Mouse (Mus musculus) adrenal gland (tissue): ENCODE results near the gene Patl2.
"Not testable (repeated sequence)": the region's sequence is repeated elsewhere in the genome, so short reads cannot be mapped to it uniquely, and the experiment has no call there.

Source experiments
- intact Hi-C: fragments of 180-260 bp; cut with DNase I; formaldehyde crosslinking; loops from one replicate; pipeline ENCODE4 v1.15.1; 2025
- long read RNA-seq, 2 experiments: library from polyadenylated mRNA; unstranded; transcript quantifications; one replicate each; pipeline ENCODE4 v2.0.0; 2020; ENCODE audit warnings: borderline replicate concordance in 1 of 2; ENCODE audit not compliant: insufficient replicate concordance in 1 of 2

The Patl2 gene
- long read RNA-seq, experiment 1 = 0 reads
- long read RNA-seq, experiment 2 = 0 reads

- intact Hi-C loops = no loop called here
Measured at GRCm38 (mm10) chr2:122186106-122186505, at the start of gene Patl2, which contains the start of gene Terb2. Gene Patl2, minus strand, starts transcription at chr2:122186189. Gene Terb2, plus strand, starts transcription at chr2:122186272.

- intact Hi-C loops = no loop called here
Measured at GRCm38 (mm10) chr2:122235425-122235824, 49.4 kb upstream of the Patl2 start.

- intact Hi-C loops = no loop called here
Measured at GRCm38 (mm10) chr2:122234611-122235288, 48.8 kb upstream of the Patl2 start, which contains the start of gene Sord. Gene Sord, plus strand, starts transcription at chr2:122234749.

GRCm38 (mm10) chr2:122233759-122234557 lies 48.0 kb upstream of the Patl2 start:
- intact Hi-C loops = no loop called here

- intact Hi-C loops = no loop called here
Measured at GRCm38 (mm10) chr2:122233341-122233740, 47.4 kb upstream of the Patl2 start.

- intact Hi-C loops = no loop called here
Measured at GRCm38 (mm10) chr2:122231616-122232015, 45.6 kb upstream of the Patl2 start.

GRCm38 (mm10) chr2:122230395-122230794 lies 44.4 kb upstream of the Patl2 start:
- intact Hi-C loops = no loop called here

GRCm38 (mm10) chr2:122223654-122224053 lies 37.7 kb upstream of the Patl2 start:
- intact Hi-C loops = no loop called here

GRCm38 (mm10) chr2:122222272-122222671 lies 36.3 kb upstream of the Patl2 start:
- intact Hi-C loops = no loop called here

GRCm38 (mm10) chr2:122221798-122222197 lies 35.8 kb upstream of the Patl2 start:
- intact Hi-C loops = no loop called here

GRCm38 (mm10) chr2:122221378-122221777 lies 35.4 kb upstream of the Patl2 start:
- intact Hi-C loops = no loop called here

- intact Hi-C loops = no loop called here
Measured at GRCm38 (mm10) chr2:122218234-122218633, 32.2 kb upstream of the Patl2 start.

GRCm38 (mm10) chr2:122217075-122217474 lies 31.1 kb upstream of the Patl2 start:
- intact Hi-C loops = not testable (repeated sequence)

GRCm38 (mm10) chr2:122210534-122211228 lies 24.7 kb upstream of the Patl2 start:
- intact Hi-C loops = no loop called here

- intact Hi-C loops = no loop called here
Measured at GRCm38 (mm10) chr2:122206440-122207107, 20.6 kb upstream of the Patl2 start.

GRCm38 (mm10) chr2:122201501-122201900 lies 15.5 kb upstream of the Patl2 start:
- intact Hi-C loops = no loop called here

GRCm38 (mm10) chr2:122194509-122194929 lies 8.5 kb upstream of the Patl2 start:
- intact Hi-C loops = loop anchor here (2.0 to 10.0 kb wide), 3 partner anchors 48 to 430 kb away; no protein-coding TSS in a partner anchor

- intact Hi-C loops = loop anchor here (5.0 to 10.0 kb wide), 2 partner anchors 50 to 433 kb away; no protein-coding TSS in a partner anchor
Measured at GRCm38 (mm10) chr2:122191849-122192248, 5.9 kb upstream of the Patl2 start.

GRCm38 (mm10) chr2:122186751-122187150 lies 762 bp upstream of the Patl2 start:
- intact Hi-C loops = no loop called here

- intact Hi-C loops = no loop called here
Measured at GRCm38 (mm10) chr2:122185086-122185485, 903 bp downstream of the Patl2 start.
